Mouse (Mus musculus): ENCODE data around the gene Elmo2.

The Elmo2 gene

GRCm38 (mm10) chr2:165288315-165289031, 37.8 kb downstream of the Elmo2 start:
- no peak for DNase-seq (ENCODE audit: low read depth, low spot score)

DNA sequence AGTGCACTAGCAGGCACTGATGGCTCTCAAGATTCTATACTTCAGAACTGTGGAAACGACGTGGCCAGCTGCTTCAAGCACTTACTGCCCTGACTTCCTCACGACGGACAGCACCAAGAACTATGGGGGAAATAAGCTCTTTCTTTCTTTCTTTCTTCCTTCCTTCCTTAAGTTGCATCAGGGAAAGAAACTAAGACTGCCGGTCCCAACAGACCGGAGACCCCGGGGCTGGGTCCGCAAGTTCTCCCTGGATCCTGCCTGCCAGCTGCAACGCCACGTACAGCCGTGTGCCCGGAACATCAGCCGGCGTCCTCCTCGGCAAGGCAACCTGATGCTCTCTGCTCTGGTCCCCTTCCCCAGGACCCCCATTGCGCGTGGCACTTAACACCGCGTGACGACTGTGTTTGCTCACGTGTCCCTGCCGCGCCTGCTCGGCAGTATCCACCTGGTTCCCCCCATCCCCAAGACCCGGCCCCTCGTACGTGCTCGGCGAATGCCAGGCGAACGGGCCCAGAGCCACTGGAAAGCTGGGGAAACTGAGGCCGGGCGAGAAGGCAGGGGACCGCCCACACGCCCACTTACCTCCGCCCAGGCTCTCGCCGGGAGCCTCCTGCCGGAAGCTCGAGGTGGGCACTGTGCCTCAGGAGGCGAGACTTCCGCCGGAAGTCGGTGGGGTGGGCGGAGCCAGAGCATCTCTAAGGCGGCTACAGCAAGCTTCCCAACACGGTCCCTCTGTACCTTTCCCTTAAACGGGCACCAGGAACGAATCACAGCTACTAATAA, 38.9 kb downstream of the Elmo2 start, which contains the start of gene Slc35c2:
Gene Slc35c2, minus strand, starts transcription at position 668 of the 783 bp plus-strand sequence.
- peak; percentile 95 for DNase-seq (ENCODE audit: low read depth, low spot score)

DNA sequence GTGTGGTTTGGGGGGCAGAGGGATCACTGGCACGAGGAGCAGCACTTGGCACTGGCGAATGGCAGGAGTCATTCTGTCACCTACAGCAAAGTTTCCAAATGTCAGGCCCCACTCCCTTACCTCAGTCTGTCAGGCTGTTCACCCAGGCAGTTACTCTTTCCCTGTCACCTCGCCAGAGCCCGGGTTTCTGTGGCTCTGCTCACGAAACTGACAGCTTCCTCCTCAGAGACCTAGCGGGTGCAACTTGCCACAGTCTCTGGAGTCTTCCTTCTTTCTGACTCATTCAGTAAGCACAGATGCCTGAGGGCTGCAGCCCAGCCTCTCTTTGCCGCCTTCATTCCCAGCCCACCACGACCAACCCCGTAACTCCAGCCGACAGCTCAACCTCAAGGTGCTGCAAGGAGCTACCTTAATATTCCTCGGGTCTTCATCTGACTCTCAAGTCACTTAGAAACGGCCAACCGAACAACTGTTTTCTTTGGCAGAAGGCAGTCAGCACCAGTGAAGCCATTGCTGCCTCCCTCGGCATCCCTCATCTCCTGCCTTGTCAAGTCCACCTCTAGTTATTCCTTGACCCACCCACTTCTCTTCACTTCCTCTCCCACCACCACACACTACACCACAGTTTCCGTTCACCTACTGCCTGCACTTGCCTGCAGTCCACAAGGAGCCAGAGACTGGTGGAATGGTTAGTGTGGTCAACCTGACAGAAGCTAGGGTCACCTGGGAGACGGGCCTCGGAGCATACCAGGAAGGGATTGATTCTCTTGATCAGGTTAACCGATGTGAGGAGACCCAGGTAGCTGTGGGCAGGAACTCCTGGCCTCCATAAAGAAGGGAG, 39.7 kb downstream of the Elmo2 start:
- no peak for DNase-seq (ENCODE audit: low read depth, low spot score)

GRCm38 (mm10) chr2:165285621-165286020, 40.7 kb downstream of the Elmo2 start:
- DNase-seq (ENCODE audit: low read depth, low spot score): peak; percentile 56

- DNase-seq (ENCODE audit: low read depth, low spot score): no peak
These were observed 41.2 kb downstream of the Elmo2 start for GRCm38 (mm10) chr2:165285034-165285433.

DNA sequence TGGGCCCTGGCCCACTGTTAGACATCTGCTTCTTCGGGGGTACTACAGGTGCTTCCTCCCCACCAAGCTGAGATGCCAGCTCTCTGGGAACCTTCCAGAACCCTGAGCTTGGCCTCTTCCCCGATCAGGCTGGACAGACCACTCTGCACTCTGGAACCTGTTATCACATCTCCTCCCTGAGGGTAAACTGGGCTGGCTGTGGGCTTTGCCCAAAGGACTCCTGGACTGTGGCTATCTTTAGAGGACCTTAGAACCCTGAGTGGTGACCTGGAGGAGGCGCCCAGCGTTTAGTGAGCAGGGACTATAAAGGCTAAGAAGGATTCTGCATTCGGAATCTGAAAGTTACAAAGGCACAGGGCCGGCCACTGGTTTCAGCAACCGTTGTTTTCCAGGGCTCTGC, 41.9 kb downstream of the Elmo2 start:
- DNase-seq (ENCODE audit: low read depth, low spot score): no peak

GRCm38 (mm10) chr2:165283644-165284043, 42.6 kb downstream of the Elmo2 start:
- no peak for DNase-seq (ENCODE audit: low read depth, low spot score)

DNA sequence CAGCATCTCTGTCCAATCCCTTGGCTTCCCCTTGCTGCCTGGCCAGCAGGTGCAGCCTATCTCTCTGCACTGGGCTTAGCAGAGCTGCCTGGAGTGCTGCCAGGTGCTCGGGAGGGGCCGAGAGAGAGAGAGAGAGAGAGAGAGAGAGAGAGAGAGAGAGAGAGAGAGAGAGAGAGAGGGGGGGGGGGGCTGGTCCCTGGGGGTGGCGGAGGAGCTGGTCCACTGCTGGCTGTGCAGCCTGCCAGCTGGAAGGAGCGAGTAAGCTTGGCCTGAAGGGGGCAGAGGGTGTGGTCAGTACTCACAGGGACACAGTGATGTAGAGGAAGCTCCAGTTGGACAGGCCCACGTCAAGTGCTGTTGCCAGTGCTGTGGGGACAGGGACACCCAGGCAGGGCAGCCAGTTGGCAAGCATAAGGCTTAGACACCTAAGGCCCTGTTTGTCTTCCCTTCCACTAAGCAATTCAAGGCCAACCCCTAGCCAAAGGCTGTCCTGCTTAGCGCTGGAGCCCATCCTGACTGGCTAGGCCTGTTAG, 44.4 kb downstream of the Elmo2 start:
- no peak for DNase-seq (ENCODE audit: low read depth, low spot score)

GRCm38 (mm10) chr2:165279351-165279750, 46.9 kb downstream of the Elmo2 start:
- DNase-seq (ENCODE audit: low read depth, low spot score): no peak

- no peak for DNase-seq (ENCODE audit: low read depth, low spot score)
These were observed 49.0 kb downstream of the Elmo2 start for GRCm38 (mm10) chr2:165277188-165277740.

- DNase-seq (ENCODE audit: low read depth, low spot score): peak; percentile 50
These were observed 50.5 kb downstream of the Elmo2 start for GRCm38 (mm10) chr2:165275824-165276223.

DNA sequence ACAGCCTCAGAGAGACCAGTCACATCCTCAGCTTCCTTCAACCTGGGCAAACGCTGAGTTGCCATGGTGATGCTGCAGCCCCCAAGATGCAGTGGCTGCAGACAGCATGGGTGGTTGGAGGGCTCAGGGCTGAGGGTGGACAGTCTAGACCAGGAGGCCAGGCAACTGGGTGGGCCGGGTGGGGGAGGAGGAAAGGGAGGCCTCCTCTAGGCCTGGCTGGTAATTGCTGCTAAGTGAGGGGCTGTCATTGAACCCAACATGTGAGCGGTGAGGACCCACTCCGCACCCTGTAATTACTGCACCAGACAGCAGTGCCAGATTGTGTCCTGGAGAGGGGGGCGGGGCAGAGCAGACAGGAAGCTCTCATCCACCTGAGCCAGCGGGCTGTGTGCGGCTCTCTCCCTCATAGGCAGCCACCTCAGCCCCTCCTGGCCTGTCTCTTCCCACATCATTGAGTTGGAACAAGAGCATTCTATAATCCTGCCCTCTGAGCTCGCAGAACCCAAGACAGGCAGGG, 51.1 kb downstream of the Elmo2 start:
- peak; percentile 28 for DNase-seq (ENCODE audit: low read depth, low spot score)

DNA sequence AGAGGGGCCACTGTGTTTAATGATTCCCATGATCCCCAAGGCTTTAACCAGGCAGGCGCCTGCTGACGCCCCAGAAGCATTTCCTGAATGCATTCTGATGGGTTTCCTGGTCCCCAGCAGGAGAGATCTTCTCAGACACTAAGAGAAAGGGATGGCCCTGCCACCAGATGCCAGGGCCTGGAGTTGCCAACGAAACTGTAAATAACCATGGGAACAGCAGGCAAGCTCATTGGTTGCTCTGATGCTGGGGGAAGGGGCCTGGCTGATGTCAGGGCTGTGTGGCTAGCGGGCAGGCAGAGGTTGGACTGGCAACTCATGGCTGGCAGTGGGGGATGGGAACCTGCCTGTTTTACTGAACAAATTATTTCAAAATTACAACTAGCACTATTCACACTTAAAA, 52.7 kb downstream of the Elmo2 start:
- DNase-seq (ENCODE audit: low read depth, low spot score): no peak

- DNase-seq (ENCODE audit: low read depth, low spot score): no peak
These were observed 55.0 kb downstream of the Elmo2 start for GRCm38 (mm10) chr2:165271326-165271725.

DNA sequence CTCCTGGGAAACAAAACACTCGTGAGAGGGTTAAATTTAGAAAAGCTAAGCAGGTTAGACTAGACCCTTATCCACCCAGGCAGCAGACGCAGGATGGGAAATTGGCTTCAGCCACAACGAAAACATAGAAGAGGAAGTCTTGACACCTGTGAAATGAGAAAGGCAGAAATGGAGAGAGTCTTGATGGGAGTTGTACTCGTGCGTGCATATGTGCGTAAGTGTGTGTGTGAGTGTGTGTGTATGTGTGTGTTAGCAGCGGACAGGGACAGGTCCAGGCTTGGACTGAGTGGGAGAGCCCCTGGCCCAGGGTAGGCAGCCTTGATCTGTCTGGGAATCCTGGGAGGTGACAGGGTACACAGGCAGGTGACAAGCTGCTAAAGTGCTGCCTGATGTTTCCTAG, 55.4 kb downstream of the Elmo2 start:
- no peak for DNase-seq (ENCODE audit: low read depth, low spot score)

GRCm38 (mm10) chr2:165266739-165267138, 59.5 kb downstream of the Elmo2 start:
- DNase-seq (ENCODE audit: low read depth, low spot score): no peak

GRCm38 (mm10) chr2:165263861-165264260, 62.4 kb downstream of the Elmo2 start:
- DNase-seq (ENCODE audit: low read depth, low spot score): no peak

GRCm38 (mm10) chr2:165262274-165262990, 63.8 kb downstream of the Elmo2 start:
- no peak for DNase-seq (ENCODE audit: low read depth, low spot score)

- DNase-seq (ENCODE audit: low read depth, low spot score): no peak
These were observed 66.4 kb downstream of the Elmo2 start for GRCm38 (mm10) chr2:165259859-165260258.

- no peak for DNase-seq (ENCODE audit: low read depth, low spot score)
These were observed 68.0 kb downstream of the Elmo2 start for GRCm38 (mm10) chr2:165258321-165258720.
